Mouse (Mus musculus): ENCODE measurements around the gene Lcn11.
"Not testable (repeated sequence)": the region's sequence is repeated elsewhere in the genome, so short reads cannot be mapped to it uniquely, and the experiment has no call there.

Gene Lcn11

DNA sequence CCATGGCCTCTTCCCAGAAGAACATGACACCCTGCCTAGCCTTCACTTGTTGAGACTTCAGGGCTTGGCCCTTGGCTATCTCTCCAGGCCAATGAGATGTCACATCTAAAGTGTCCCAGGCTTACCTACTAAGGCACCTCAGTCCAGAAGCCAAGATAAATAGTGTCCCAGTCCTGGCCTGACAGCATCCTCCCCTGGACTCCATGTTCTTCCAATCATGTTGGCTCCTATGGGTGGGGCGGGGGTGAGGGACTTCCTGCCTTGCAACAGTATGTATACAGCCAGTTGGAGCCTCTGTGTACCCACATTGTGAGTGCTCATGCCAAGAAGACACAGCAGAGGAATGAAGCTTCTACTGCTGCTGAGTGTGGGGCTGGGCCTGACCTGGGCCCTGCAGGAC, at the start of gene Lcn11:
TSS of gene Lcn11 (plus strand) at position 301 of the 400 bp plus-strand sequence.
- no peak for DNase-seq (ENCODE audit: low spot score in 2 of 2)

DNA sequence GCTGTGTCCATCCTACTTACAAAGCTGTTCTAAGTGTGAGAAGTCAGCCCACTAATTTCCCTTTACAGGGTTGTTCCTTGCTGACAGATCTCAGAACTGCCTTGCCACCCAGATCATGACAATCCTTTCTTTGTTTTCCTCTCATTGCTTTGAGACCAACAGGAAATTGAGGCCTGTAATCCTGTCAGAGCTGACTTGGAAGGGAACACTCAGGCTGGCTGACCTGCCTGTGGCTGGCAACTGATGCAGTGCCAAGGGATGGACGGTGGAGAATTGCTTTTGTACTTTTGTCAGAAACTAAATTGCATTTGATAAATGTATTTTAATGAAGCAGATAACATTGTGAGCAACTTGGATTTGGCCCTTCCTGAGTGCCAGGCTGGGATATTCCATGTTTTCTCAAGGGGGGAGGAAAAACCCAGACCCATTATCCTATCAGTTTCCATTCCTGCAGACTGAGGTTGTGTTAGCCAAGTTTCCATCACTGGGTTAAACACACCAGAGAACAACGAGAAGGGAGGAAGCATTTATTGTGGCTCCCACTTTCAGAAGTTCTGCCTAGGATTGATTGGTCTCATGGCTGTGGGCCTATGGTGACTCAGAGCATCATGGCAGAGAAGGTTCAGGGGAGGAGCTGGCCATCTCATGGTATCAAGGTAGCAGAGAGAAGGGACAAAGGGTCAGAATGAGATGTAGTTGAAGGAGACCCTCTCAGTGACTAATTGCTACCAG, 43.5 kb upstream of the Lcn11 start:
- no peak for DNase-seq (ENCODE audit: low spot score in 2 of 2)

DNA sequence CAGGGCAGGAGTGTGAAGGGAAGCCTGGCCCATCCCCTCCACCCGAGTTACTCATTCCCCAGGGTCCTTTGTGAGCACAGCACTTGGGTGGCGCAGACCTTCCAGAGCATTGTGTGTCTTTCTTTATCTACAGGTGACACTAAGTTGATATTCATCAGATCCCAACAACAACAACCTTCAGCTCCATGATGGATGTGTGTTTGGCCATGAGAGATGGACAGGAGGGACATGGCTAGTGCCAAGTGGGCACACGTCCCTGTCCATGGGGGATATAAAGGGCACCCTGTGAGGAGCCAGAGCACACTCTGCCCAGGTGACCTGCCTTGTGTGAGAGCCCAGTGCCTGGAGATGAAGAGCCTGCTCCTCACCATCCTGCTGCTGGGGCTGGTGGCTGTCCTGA, 40.1 kb upstream of the Lcn11 start, which contains the start of gene Obp2b:
TSS of gene Obp2b (plus strand) at position 301 of the 400 bp plus-strand sequence.
- not testable (repeated sequence) for DNase-seq (ENCODE audit: low spot score in 2 of 2)

DNA sequence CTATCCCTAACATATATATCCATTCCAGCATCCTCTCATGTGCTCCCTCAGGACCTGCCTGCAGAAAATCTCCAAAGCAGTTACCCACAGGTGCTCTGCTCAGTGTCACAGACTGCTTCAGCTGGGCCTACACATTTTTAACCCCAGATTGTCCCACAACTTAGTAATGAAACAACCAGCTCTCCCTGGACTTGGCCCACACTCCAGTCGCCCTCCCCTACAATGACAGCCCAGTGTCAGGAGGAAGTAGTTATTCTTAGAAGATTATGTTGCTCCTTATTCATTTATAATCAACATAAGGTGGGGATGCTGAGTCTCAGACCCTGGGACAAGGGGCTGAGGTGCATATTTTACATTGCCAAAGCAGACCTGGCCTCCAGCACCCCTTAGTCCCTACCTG, 35.1 kb upstream of the Lcn11 start:
- DNase-seq (ENCODE audit: low spot score in 2 of 2): no peak

DNA sequence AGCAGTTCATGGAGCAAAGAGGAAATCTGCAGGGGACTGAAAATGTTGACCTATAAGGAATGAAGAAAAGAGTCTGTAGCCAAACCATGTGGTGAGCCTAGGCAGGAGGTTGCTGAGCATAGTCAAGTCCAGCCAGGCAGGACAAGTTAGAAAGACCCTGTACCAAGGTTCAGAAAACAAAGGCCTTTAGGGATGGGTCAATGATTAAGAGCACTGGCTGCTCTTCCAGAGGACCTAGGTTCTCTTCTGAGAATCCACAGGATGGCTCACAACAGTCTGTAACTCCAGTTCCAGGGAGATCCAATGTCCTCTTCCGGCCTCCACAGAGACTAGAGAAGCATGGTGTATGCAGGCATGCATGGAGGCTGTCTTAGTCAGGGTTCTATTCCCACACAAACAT, 22.6 kb upstream of the Lcn11 start:
- DNase-seq (ENCODE audit: low spot score in 2 of 2): no peak

DNA sequence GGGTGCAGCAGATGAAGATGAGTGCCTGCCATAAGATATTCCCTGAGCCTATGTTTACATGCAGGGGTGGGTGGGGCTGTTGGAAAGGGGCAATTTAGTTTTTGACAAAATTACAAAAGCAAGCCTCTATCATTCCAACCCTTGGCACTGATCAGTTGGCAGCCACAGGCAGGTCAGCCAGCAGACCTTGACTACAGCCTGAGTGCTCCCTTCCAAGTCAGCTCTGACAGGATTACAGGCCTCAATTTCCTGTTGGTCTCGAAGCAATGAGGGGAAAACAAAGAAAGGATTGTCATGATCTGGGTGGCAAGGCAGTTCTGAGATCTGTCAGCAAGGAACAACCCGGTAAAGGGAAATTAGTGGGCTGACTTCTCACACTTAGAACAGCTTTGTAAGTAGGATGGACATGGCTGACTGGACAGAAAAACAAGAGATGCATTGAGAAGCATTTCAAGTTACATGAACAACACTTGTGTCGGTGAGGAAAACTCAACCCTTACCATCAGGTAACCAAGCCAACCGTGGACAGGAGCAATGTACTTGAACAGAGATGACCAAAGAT, 18.7 kb upstream of the Lcn11 start:
- no peak for DNase-seq (ENCODE audit: low spot score in 2 of 2)

DNA sequence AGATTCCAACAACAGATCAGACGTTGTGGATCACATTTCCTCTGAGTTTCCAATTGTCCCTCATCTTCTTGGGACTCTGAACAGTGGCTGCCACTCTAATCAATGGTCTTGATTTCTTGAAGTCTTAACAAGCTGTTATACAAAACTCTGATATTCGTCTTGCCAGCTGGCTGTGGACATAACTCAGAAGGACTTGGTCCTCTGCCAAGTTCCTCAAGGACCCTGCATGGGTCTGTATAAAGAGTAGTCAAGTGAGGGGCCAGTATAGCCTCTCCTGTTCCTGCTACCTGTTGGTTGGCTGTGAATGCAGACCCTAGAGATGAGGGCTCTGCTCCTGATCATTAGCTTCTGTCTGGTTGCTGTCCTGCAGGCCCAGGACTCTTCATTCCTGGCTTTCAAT, 11.5 kb upstream of the Lcn11 start, which contains the start of gene Lcn3:
TSS of gene Lcn3 (plus strand) at position 301 of the 400 bp plus-strand sequence.
- no peak for DNase-seq (ENCODE audit: low spot score in 2 of 2)

DNA sequence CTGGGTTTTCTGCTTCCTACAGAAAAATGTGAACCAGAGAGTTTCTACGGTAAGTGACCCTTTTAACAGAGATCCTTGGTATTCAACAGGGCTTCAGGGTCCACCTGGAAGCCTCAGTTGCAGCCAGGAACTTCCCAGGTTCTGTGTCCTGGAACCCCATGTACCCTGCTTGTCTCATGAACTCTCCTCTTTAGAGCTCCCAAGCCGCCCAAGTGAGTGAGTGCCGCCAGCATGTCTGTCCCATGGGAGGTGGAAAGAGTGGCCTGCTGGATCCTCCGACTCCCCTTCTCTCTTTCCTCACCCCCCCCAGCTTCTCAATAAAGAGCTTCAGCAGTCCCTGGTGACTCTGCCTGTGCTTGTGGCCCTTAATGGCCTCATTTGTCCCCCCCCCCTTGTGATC, 9.1 kb upstream of the Lcn11 start:
- no peak for DNase-seq (ENCODE audit: low spot score in 2 of 2)

DNA sequence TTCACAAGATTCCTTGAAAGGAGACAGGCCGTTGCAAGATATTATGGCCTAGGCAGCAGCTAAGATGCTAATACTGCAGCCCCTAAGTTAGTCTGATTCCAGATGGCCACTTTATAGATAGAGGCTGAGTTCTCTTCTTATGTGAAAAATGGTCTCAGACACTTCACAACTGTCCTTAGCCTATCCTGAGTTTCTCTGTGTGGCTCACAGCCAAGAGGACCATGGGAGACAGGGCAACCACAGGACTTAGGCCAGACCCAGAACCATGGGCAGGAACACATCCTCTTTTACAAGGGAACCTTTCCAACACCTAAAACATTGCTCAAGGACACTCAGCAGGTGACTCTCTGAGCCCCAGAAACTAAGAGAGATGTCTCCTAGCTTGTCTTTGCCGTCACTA, 3.3 kb upstream of the Lcn11 start:
- DNase-seq (ENCODE audit: low spot score in 2 of 2): no peak

DNA sequence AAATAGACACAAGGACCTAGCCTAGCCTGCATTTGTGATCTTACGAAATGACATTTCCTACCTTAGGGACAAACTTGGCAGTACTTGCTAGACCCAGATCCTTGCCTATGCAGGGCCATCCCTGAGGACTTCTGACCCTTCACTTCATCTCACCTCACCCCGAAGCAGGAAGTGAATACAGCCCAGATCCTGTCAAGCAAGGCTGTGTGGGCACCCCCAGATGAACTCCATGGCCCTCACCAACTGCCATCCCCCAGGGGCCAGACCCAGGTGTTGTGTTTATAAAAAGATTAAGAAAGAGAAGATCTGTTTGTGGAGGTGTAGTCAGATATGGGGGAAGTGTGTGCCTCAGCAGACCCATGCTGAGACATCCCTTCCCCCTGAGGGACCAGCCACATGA, 2.2 kb upstream of the Lcn11 start:
- DNase-seq (ENCODE audit: low spot score in 2 of 2): no peak

DNA sequence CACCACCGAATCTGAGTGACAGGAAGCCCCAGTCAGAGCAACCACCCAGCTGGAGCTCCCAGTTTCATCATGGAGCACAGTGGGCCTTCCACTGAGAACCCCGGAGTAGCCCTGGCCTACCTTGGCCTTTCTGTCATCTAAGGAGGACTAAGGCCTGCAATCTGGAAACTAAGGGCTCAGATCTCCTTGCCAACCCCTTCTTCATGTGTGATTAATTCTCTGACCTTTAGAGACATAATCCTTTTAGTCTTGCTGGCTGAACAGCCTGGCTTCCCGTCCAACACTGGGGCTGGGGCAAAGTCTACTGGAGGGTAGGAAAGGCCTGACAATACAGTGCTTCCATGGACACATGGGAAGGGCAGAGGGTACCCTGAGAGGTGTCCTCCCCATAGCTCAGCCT, 826 bp upstream of the Lcn11 start:
- DNase-seq (ENCODE audit: low spot score in 2 of 2): no peak

DNA sequence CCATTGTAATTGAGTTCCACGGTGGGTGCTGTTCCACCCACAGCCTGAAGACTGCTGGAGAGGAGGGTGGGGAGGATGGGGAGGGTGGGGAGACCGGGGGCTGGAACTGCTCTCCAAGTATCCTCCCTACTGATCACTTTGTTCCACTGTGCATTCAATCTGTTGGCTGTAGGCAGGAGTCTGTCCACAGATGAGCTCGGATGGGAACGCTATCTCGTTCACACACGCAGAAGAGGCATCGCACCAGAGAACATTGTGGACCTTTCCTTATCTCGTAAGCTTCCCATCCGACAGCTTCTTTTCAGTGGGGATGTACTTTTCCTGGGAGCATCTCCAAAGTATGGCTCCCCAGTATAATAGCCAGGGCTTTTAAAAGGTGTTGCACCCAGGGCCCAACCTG, 2.3 kb downstream of the Lcn11 start:
- DNase-seq (ENCODE audit: low spot score in 2 of 2): no peak

DNA sequence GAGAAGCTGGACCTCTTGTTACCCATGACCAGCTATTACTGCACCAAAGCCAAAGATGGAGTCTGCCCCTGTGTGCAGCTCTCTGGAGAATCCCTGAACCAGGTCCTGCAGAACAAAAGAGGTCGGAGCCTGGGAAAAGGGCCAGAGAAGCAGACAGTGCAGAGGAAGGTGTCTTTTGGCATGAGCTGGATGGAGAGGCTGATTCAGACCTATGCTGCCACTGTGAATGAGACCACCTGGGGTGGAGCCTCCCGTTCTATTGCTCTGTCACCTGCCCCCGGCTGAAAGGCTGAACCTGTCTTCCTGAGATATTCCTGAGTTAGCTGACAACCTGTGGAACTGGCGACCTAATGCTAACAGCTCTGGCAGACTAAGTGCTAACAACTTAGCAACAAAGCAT, 4.1 kb downstream of the Lcn11 start:
- DNase-seq (ENCODE audit: low spot score in 2 of 2): no peak

DNA sequence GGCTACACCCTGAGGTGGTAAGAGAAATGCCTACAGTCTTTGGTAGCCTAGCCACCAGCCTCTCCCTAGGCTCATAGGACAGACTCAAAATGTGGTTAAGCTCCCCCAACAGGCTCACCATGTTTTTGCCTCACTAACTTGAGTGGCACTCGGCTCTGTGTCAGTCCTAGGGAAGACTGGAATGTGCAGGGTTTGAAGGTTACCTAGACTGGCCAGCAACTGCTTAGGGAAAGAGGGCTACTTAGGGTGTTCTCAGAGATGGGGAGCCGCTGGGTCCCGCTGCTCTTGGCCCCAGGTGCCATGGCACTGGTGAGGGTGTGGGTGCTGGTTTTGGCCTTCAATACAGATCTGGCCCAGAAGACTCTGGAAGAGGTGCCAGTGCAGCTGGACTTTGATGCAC, 5.1 kb downstream of the Lcn11 start, which contains the start of gene Gm13539:
TSS of gene Gm13539 (plus strand) at position 301 of the 400 bp plus-strand sequence.
- DNase-seq (ENCODE audit: low spot score in 2 of 2): no peak

DNA sequence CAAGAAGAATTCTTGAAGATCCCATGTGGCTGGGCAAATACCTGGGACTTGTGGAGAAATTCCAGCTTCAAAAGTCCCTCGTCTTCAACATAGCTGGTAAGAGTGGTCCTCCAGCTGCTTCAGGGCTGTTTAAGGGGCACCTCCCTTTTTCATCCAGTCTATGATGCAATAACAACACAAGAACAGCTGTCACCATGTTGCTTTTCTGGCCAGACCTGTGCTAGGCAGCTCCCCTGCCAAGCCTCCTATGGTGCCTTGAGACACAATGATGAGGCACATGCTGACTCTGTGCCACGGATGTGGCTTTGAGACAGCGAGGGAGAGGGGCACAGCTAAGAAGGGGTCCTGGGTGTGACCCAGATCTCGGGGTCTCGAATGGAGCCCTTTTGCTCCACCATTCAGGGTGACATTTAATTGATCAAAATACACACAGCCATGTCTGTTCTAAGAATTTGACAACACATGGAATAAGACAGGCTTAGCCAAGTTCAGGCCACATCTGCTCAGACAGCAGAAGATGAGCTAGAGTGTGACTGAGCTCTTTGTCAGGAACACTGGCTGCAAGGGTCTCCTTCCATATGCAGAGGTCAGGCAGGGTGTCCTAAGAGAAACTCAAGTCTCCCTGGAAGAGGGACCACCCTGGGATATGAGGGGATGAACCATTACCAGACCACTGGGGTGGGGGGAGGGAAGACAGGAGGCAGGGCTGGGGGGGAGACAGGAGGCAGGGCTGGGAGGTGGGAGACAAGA, 8.9 kb downstream of the Lcn11 start:
- no peak for DNase-seq (ENCODE audit: low spot score in 2 of 2)

DNA sequence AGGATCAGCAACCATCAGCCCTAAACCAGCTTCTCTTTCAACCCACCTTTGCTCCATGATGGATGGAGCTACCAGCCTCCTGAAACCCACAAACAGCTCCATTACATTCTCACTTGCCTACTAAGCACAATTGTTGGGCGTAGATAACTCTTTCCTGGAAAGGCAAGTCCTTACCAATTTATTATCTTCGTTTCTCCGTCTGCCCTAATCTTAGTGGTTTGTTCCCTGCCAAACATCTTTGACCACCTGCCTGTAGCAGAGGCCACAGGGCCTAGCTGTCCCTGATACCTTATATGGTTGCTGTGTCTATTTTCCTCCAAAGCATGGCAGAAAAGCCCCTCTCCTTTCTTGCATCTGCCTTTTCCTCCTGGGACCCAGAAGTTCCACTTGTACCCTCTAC, 12.3 kb downstream of the Lcn11 start:
- no peak for DNase-seq (ENCODE audit: low spot score in 2 of 2)

DNA sequence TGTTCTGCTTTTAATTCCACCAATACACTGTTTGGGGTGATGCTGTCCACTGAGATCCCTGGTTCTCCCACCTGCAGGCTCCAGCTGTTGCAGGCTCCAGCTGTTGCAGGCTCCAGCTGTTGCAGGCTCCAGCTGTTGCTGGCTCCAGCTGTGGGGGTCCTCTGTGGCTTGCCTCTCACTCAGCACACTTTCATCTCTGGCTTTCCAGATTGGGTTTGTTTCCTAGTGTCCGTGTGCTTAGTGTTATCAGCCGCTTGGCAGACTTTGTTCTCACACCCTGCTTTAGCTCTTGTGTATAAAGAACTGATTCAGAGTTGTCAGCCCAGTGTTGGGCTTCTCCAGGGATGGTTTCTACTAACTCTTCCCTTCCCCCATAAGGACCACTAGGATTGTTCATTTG, 20.8 kb downstream of the Lcn11 start:
- DNase-seq (ENCODE audit: low spot score in 2 of 2): no peak

DNA sequence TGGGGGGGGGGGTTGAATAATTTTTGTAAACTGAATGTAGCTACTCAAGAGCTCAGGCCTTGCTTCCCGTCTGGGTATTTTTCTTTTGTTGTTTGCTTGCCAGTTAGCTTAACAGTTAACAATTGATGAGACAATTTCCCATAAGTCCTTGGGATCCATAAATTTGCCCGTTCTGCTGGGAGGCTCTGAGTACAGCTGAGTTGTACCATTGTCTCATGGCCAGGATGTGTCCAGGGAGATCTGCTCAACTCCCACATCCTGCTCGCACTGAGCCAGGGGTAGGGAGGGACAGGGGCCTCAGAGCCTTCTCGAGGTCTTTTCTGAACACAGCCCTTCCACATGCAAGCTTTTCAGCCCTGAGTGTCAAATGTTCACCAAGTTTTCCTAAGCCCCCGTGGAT, 21.2 kb downstream of the Lcn11 start:
- no peak for DNase-seq (ENCODE audit: low spot score in 2 of 2)

DNA sequence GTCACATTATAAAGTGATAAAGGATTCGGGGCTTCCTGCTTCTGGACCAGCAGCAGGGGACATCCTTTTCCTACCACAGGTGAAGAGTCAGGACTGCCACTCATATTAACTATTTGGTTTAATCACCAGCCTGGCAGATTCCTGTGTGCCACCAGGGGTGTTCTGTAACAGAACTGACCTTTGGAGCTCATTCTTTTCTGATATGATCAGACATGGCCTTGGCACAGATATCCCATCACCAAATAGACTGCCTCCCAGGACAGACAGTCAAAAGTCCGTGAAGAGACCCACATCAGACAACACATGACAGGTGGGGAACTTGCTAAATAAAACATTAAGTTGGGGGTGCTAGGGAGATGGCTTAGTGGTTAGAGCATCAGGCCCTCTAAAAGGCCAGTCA, 34.9 kb downstream of the Lcn11 start:
- no peak for DNase-seq (ENCODE audit: low spot score in 2 of 2)

DNA sequence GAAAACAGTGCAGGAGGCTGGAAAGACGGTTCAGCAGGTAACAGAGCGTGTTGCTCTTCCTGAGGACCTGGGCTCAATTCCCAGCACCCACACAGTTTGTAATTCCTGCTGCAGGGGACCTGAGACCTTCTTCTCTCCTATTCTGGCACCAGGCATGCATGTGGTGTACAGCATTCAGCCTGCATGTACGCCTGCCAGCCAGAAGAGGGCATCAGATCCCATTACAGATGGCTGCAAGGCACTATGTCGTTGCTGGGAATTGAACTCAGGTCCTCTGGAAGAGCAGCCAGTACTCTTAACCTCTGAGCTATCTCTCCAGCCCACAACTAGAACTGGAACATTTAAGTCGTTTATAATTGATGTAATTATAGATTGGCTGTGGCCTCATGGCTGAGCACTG, 36.5 kb downstream of the Lcn11 start:
- DNase-seq (ENCODE audit: low spot score in 2 of 2): no peak

DNA sequence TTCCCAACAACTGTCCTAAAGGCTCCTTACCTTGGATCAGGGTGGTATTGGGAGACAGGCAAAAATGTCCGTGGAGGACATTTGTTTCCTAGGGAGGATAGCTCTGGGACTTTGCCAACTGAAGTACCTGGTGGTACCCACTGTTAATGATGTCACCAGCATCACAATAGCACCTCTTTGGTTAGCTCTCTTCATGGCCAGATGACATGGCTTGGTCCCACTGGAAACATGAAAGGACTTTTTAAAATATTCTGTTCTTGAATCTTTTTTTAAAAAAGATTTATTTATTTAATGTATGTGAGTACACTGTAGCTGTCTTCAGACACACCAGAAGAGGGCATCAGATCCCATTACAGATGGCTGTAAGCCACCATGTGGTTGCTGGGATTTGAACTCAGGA, 38.9 kb downstream of the Lcn11 start, which contains the start of gene Glt6d1:
TSS of gene Glt6d1 (minus strand) at position 101 of the 400 bp plus-strand sequence.
- not testable (repeated sequence) for DNase-seq (ENCODE audit: low spot score in 2 of 2)

DNA sequence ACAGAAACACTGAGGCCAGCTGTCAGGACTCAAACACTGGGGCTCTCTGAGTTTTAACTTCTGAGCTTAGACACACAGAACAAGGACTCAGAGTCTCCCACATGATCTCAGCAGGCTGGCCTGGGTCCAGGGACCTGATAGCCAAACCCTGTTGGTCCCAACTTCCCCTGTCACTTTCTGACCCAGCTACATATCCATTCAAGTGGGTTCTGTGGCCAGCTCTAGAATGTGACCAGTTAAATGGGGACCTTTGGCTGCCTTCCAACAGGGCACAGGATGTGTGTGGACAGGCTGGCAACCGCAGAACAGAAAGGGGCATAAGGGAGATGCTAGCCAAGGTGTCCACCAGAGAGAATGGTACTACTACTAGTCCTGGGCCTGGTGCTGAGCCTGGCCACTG, 46.0 kb downstream of the Lcn11 start, which contains the start of gene Lcn9:
TSS of gene Lcn9 (plus strand) at position 348 of the 400 bp plus-strand sequence.
- no peak for DNase-seq (ENCODE audit: low spot score in 2 of 2)

DNA sequence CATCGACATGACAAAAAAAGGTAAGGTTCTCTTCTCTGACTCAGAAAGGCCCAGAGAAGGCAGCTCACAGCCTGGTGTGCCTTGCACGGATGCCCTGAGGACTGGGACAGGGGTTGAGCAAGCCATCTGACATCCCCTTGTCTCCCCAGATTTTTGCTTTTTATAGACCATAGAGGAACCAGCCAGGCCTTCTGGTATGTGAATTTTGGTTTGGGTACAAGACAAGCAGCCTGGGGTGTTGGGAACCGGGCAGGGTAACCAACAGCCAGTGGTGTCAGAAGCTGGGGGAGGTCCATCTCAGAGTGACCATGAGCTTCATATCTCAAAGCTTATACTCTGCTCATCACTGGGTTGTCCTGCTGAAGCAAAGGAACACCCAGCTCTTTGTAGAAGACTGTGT, 47.9 kb downstream of the Lcn11 start:
- no peak for DNase-seq (ENCODE audit: low spot score in 2 of 2)
